Mouse (Mus musculus): Measurements from ENCODE around the gene Snd1. TPM values are rescaled to one million over a fixed set of nuclear protein-coding genes. Genes with fewer than 3 reads are reported as not detected.

The Snd1 gene
- polyA plus RNA-seq, 1 experiment from 2014 or later, result 34.9 TPM

GRCm38 (mm10) chr6:28599120-28599519 lies 124.2 kb downstream of the Snd1 start:
- H3K27ac ChIP-seq (ENCODE audit: low read depth), result 0 out of 2 replicates have a peak overlapping the region, but pooled peaks have one; percentile 44
- 49% methylated on average over 5 of the region's 5 CpGs for WGBS (ENCODE audit: insufficient replicate concordance)
- TF ChIP-seq EP300 (IDR thresholded peaks at IDR 0.05; ENCODE audit: low read depth), result no peak
- no peak for TF ChIP-seq CTCF (IDR thresholded peaks at IDR 0.05; ENCODE audit: low read depth)
- no peaks in the 10 kb centered on the region for H3K9me3 ChIP-seq (ENCODE audit: low read length)
- no peak overlapping the region for H3K4me3 ChIP-seq (ENCODE audit: low read depth, low read length)
- no peak overlapping the region for H3K9ac ChIP-seq (replicated peaks)
- no peaks in the 10 kb centered on the region; the same call in 1 of the 2 replicates for H3K4me1 ChIP-seq (ENCODE audit: insufficient read depth)
- H3K36me3 ChIP-seq (replicated peaks; ENCODE audit: insufficient read depth, low read length), result 0 out of 2 replicates have a peak, but pooled peaks cover 2% of the 10 kb centered on the region
- no peaks in the 10 kb centered on the region for H3K27me3 ChIP-seq (ENCODE audit: insufficient read depth, low read length)
- DNase-seq (no peak), ATAC-seq (peak; percentile 68)
- peak overlapping the region; percentile 34 for H3K4me2 ChIP-seq (ENCODE audit: low read depth, low read length)

- no peak overlapping the region for H3K4me2 ChIP-seq (ENCODE audit: low read depth, low read length)
- H3K9me3 ChIP-seq (ENCODE audit: low read length), result no peaks in the 10 kb centered on the region
- TF ChIP-seq EP300 (IDR thresholded peaks at IDR 0.05; ENCODE audit: low read depth) (no peak), CTCF (IDR thresholded peaks at IDR 0.05; ENCODE audit: low read depth) (no peak)
- no peak overlapping the region for H3K4me3 ChIP-seq (ENCODE audit: low read depth, low read length)
- no peak for DNase-seq
- no peak for ATAC-seq
- no peak overlapping the region for H3K9ac ChIP-seq (replicated peaks)
- no peaks in the 10 kb centered on the region for H3K27me3 ChIP-seq (ENCODE audit: insufficient read depth, low read length)
- H3K27ac ChIP-seq (ENCODE audit: low read depth), result no peak overlapping the region
- no peaks in the 10 kb centered on the region; the same call in 1 of the 2 replicates for H3K4me1 ChIP-seq (ENCODE audit: insufficient read depth)
- no peaks in the 10 kb centered on the region for H3K36me3 ChIP-seq (replicated peaks; ENCODE audit: insufficient read depth, low read length)
These were observed 125.5 kb downstream of the Snd1 start for GRCm38 (mm10) chr6:28600404-28600803.

DNA sequence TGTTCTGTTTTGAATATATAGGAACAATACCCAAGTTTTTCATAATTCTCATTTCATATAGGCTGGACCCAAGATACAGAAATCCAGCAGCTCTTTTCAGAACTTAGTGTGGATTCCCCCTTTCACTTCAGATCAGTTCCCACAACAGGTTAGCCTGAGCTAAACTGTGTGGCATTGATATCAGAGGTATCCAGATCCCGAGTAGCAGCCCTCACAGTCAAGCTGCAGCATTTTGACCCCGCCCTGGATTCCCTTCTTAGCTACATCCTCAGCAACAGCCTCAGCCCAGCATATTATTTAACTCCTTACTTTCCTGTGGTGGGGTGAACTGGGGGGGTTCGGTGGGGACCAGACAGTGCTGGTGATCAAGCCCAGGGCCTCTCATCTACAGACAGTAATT lies 128.5 kb downstream of the Snd1 start:
- TF ChIP-seq CTCF (IDR thresholded peaks at IDR 0.05; ENCODE audit: low read depth), result no peak
- peak; percentile 49 for TF ChIP-seq EP300 (IDR thresholded peaks at IDR 0.05; ENCODE audit: low read depth)
- no peaks in the 10 kb centered on the region for H3K27me3 ChIP-seq (ENCODE audit: insufficient read depth, low read length)
- ATAC-seq, result peak; percentile 71
- H3K4me3 ChIP-seq (ENCODE audit: low read depth, low read length), result no peak overlapping the region
- no peak overlapping the region for H3K9ac ChIP-seq (replicated peaks)
- no peak overlapping the region for H3K27ac ChIP-seq (ENCODE audit: low read depth)
- no peaks in the 10 kb centered on the region for H3K36me3 ChIP-seq (replicated peaks; ENCODE audit: insufficient read depth, low read length)
- H3K4me1 ChIP-seq (ENCODE audit: insufficient read depth), result no peaks in the 10 kb centered on the region; the same call in 1 of the 2 replicates
- WGBS (ENCODE audit: insufficient replicate concordance), result 56% methylated on average over 3 of the region's 3 CpGs
- H3K4me2 ChIP-seq (ENCODE audit: low read depth, low read length), result no peak overlapping the region
- no peaks in the 10 kb centered on the region for H3K9me3 ChIP-seq (ENCODE audit: low read length)
- no peak for DNase-seq

DNA sequence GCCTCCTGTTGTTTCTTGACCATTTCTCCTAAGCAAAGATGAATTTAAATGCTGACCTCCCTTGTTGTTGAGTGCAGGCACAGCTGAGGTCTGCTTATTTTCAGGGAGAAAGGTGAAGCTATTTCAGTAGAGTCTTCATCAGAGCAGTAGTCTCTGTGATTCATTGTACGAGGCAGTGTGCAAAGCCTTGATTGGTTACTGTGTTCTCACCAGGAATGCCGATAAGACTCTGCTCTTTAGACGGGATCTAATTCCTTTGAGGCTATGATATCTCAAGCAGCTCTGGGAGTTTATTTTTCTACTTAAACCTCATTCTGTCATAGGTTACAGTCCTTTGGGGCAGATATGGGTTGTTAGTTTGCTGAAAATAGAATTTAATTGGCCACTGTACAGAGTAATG lies 128.9 kb downstream of the Snd1 start:
- H3K9me3 ChIP-seq (ENCODE audit: low read length), result no peaks in the 10 kb centered on the region
- 77% methylated on average over 3 of the region's 3 CpGs for WGBS (ENCODE audit: insufficient replicate concordance)
- TF ChIP-seq CTCF (IDR thresholded peaks at IDR 0.05; ENCODE audit: low read depth), result no peak
- no peak for TF ChIP-seq EP300 (IDR thresholded peaks at IDR 0.05; ENCODE audit: low read depth)
- no peak overlapping the region for H3K4me2 ChIP-seq (ENCODE audit: low read depth, low read length)
- no peaks in the 10 kb centered on the region; the same call in 1 of the 2 replicates for H3K4me1 ChIP-seq (ENCODE audit: insufficient read depth)
- no peak overlapping the region for H3K4me3 ChIP-seq (ENCODE audit: low read depth, low read length)
- H3K36me3 ChIP-seq (replicated peaks; ENCODE audit: insufficient read depth, low read length), result no peaks in the 10 kb centered on the region
- DNase-seq (no peak), ATAC-seq (no peak; the same call in 1 of the 2 replicates)
- no peak overlapping the region for H3K27ac ChIP-seq (ENCODE audit: low read depth)
- no peaks in the 10 kb centered on the region for H3K27me3 ChIP-seq (ENCODE audit: insufficient read depth, low read length)
- no peak overlapping the region for H3K9ac ChIP-seq (replicated peaks)

GRCm38 (mm10) chr6:28609291-28609690 lies 134.4 kb downstream of the Snd1 start:
- Histone ChIP-seq H3K4me3 (ENCODE audit: low read depth, low read length) (no peak overlapping the region), H3K27ac (ENCODE audit: low read depth) (0 out of 2 replicates have a peak overlapping the region, but pooled peaks have one; percentile 7), H3K4me2 (ENCODE audit: low read depth, low read length) (0 out of 2 replicates have a peak overlapping the region, but pooled peaks have one; percentile 4), H3K4me1 (ENCODE audit: insufficient read depth) (no peaks in the 10 kb centered on the region), H3K9me3 (ENCODE audit: low read length) (no peaks in the 10 kb centered on the region), H3K27me3 (ENCODE audit: insufficient read depth, low read length) (no peaks in the 10 kb centered on the region), H3K36me3 (replicated peaks; ENCODE audit: insufficient read depth, low read length) (no peaks in the 10 kb centered on the region), H3K9ac (replicated peaks) (no peak overlapping the region)
- DNase-seq (no peak), ATAC-seq (peak; percentile 49)
- WGBS (ENCODE audit: insufficient replicate concordance), result 51% methylated on average over 4 of the region's 4 CpGs
- TF ChIP-seq EP300 (IDR thresholded peaks at IDR 0.05; ENCODE audit: low read depth) (no peak), CTCF (IDR thresholded peaks at IDR 0.05; ENCODE audit: low read depth) (no peak)

DNA sequence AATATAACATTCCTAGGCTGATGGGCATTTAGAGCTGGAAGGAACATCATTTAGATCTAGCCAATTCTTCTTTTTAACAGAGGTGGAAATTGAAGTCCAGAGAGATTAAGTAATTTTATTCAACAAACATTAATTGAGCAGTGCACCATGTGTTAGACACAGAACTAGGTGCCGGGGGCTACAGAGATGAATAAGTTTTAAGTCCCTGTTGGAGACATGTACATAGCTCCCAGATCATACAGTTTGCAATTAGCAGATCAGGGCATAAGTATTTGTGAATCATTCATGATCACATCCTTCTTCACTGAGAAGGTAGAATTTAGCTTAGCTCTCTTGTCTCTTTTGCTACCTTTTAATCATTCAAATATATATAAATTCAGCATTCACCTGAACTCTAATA lies 135.2 kb downstream of the Snd1 start:
- no peaks in the 10 kb centered on the region for H3K9me3 ChIP-seq (ENCODE audit: low read length)
- H3K9ac ChIP-seq (replicated peaks), result no peak overlapping the region
- H3K27me3 ChIP-seq (ENCODE audit: insufficient read depth, low read length), result no peaks in the 10 kb centered on the region
- H3K4me3 ChIP-seq (ENCODE audit: low read depth, low read length), result no peak overlapping the region
- H3K36me3 ChIP-seq (replicated peaks; ENCODE audit: insufficient read depth, low read length), result no peaks in the 10 kb centered on the region
- TF ChIP-seq CTCF (IDR thresholded peaks at IDR 0.05; ENCODE audit: low read depth) (no peak), EP300 (IDR thresholded peaks at IDR 0.05; ENCODE audit: low read depth) (no peak)
- no peak overlapping the region for H3K4me2 ChIP-seq (ENCODE audit: low read depth, low read length)
- WGBS (ENCODE audit: insufficient replicate concordance), result 90% methylated on average over 1 of the region's 1 CpGs
- H3K4me1 ChIP-seq (ENCODE audit: insufficient read depth), result no peaks in the 10 kb centered on the region
- no peak overlapping the region for H3K27ac ChIP-seq (ENCODE audit: low read depth)
- no peak for DNase-seq
- no peak for ATAC-seq

DNA sequence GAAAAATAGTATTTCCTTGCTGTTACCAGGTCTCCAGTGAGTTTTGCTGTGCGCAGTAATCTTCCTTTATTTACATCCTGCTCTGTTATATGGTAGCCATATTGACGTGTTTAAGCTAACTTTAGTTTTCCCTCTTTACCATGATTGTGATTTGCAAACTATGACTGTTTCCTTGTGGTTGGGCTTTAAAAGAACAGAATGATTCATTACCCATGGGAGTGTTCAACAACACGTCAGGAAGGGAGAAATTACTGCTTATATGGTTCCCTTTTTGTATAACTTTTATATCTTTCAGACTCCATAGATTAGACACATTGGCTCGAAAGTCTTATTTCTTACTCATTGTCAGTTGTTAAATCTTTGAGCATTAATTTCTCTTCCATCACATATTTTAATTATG lies 138.5 kb downstream of the Snd1 start:
- 82% methylated on average over 4 of the region's 4 CpGs for WGBS (ENCODE audit: insufficient replicate concordance)
- DNase-seq, result no peak

More for the DNA sequence above, 138.5 kb downstream of the Snd1 start:
- no peaks in the 10 kb centered on the region for H3K36me3 ChIP-seq (replicated peaks; ENCODE audit: insufficient read depth, low read length)
- no peak for ATAC-seq
- H3K4me2 ChIP-seq (ENCODE audit: low read depth, low read length), result no peak overlapping the region
- H3K4me1 ChIP-seq (ENCODE audit: insufficient read depth), result peaks cover 5% of the 10 kb centered on the region
- no peak overlapping the region for H3K9ac ChIP-seq (replicated peaks)
- no peak for TF ChIP-seq CTCF (IDR thresholded peaks at IDR 0.05; ENCODE audit: low read depth)
- no peak for TF ChIP-seq EP300 (IDR thresholded peaks at IDR 0.05; ENCODE audit: low read depth)
- no peaks in the 10 kb centered on the region for H3K27me3 ChIP-seq (ENCODE audit: insufficient read depth, low read length)
- no peaks in the 10 kb centered on the region for H3K9me3 ChIP-seq (ENCODE audit: low read length)
- H3K4me3 ChIP-seq (ENCODE audit: low read depth, low read length), result no peak overlapping the region
- H3K27ac ChIP-seq (ENCODE audit: low read depth), result no peak overlapping the region

Data from liver, postnatal 0 days (tissue).